Mouse (Mus musculus) right cerebral cortex, postnatal 14 days (tissue): ENCODE results near the gene Lcn4.

Experiments used
- DNase-seq: peaks from one replicate; pipeline ENCODE4 v3.0.0; 2022

Lcn4 gene

GRCm38 (mm10) chr2:26671182-26671581, at the start of gene Lcn4:
Gene Lcn4, minus strand, starts transcription at chr2:26671282.
- DNase-seq: no peak

GRCm38 (mm10) chr2:26686171-26686675, 15.1 kb upstream of the Lcn4 start:
- no peak for DNase-seq

- DNase-seq: no peak
Observed at GRCm38 (mm10) chr2:26668746-26669145, 2.3 kb downstream of the Lcn4 start.

GRCm38 (mm10) chr2:26663551-26663950, 7.5 kb downstream of the Lcn4 start:
- DNase-seq: peak; percentile 56

- DNase-seq: no peak
Observed at GRCm38 (mm10) chr2:26663112-26663511, 8.0 kb downstream of the Lcn4 start.

- DNase-seq: no peak
Observed at GRCm38 (mm10) chr2:26662509-26662882, 8.6 kb downstream of the Lcn4 start.

GRCm38 (mm10) chr2:26661768-26662508, 9.1 kb downstream of the Lcn4 start:
- no peak for DNase-seq

GRCm38 (mm10) chr2:26661143-26661752, 9.8 kb downstream of the Lcn4 start:
- DNase-seq: peak; percentile 8

GRCm38 (mm10) chr2:26657426-26657825, 13.7 kb downstream of the Lcn4 start:
- no peak for DNase-seq

GRCm38 (mm10) chr2:26654687-26655086, 16.4 kb downstream of the Lcn4 start:
- no peak for DNase-seq

- DNase-seq: peak; percentile 70
Observed at GRCm38 (mm10) chr2:26646643-26647293, 24.3 kb downstream of the Lcn4 start.

GRCm38 (mm10) chr2:26643942-26644341, 27.1 kb downstream of the Lcn4 start:
- DNase-seq: no peak

GRCm38 (mm10) chr2:26641006-26641647, 30.0 kb downstream of the Lcn4 start:
- no peak for DNase-seq

GRCm38 (mm10) chr2:26639838-26640830, 30.9 kb downstream of the Lcn4 start:
- peak; percentile 100 for DNase-seq

GRCm38 (mm10) chr2:26639083-26639482, 32.0 kb downstream of the Lcn4 start:
- DNase-seq: no peak

GRCm38 (mm10) chr2:26638572-26638971, 32.5 kb downstream of the Lcn4 start:
- no peak for DNase-seq

- no peak for DNase-seq
Observed at GRCm38 (mm10) chr2:26638039-26638438, 33.0 kb downstream of the Lcn4 start.

- DNase-seq: no peak
Observed at GRCm38 (mm10) chr2:26637316-26637932, 33.7 kb downstream of the Lcn4 start.

GRCm38 (mm10) chr2:26636325-26636635, 34.8 kb downstream of the Lcn4 start:
- no peak for DNase-seq

- DNase-seq: no peak
Observed at GRCm38 (mm10) chr2:26635489-26636324, 35.4 kb downstream of the Lcn4 start.
